Mouse (Mus musculus): ENCODE results near the gene Ccdc87. TPM values are rescaled to one million over a fixed set of nuclear protein-coding genes. Genes with fewer than 3 reads are reported as not detected.

The Ccdc87 gene
- polyA plus RNA-seq, 1 experiment from 2014 or later: 0.05 TPM

- H3K4me3 ChIP-seq (ENCODE audit: low read depth, low read length): no peak overlapping the region
- 60% methylated on average over 3 of the region's 4 CpGs for WGBS
Measured at GRCm38 (mm10) chr19:4876241-4876640, 37.1 kb downstream of the Ccdc87 start.

GRCm38 (mm10) chr19:4876755-4877154 is 37.6 kb downstream of the Ccdc87 start:
- Histone ChIP-seq H3K4me3 (ENCODE audit: low read depth, low read length) (no peak overlapping the region), H3K9me3 (ENCODE audit: low read depth, low read length) (no peaks in the 10 kb centered on the region), H3K27ac (ENCODE audit: low read depth) (no peak overlapping the region), H3K27me3 (ENCODE audit: insufficient read depth, low read length) (no peaks in the 10 kb centered on the region), H3K9ac (no peak overlapping the region), H3K36me3 (ENCODE audit: insufficient read depth) (no peaks in the 10 kb centered on the region), H3K4me2 (no peak overlapping the region), H3K4me1 (ENCODE audit: insufficient read depth) (0 out of 2 replicates have a peak, but pooled peaks cover 5% of the 10 kb centered on the region)
- no peak for DNase-seq
- WGBS: 72% methylated on average over 3 of the region's 3 CpGs
- ATAC-seq (ENCODE audit: insufficient read depth): no peak
- no peak for TF ChIP-seq CTCF (IDR thresholded peaks at IDR 0.05; ENCODE audit: low read depth)

More at GRCm38 (mm10) chr19:4876241-4876640, 37.1 kb downstream of the Ccdc87 start:
- no peaks in the 10 kb centered on the region for H3K9me3 ChIP-seq (ENCODE audit: low read depth, low read length)
- ATAC-seq (ENCODE audit: insufficient read depth) (no peak), DNase-seq (no peak)
- 0 out of 2 replicates have a peak, but pooled peaks cover 5% of the 10 kb centered on the region for H3K4me1 ChIP-seq (ENCODE audit: insufficient read depth)
- H3K4me2 ChIP-seq: no peak overlapping the region
- no peaks in the 10 kb centered on the region for H3K36me3 ChIP-seq (ENCODE audit: insufficient read depth)
- H3K27me3 ChIP-seq (ENCODE audit: insufficient read depth, low read length): no peaks in the 10 kb centered on the region
- no peak for TF ChIP-seq CTCF (IDR thresholded peaks at IDR 0.05; ENCODE audit: low read depth)
- H3K9ac ChIP-seq: no peak overlapping the region
- H3K27ac ChIP-seq (ENCODE audit: low read depth): no peak overlapping the region

GRCm38 (mm10) chr19:4877785-4878184 is 38.6 kb downstream of the Ccdc87 start, which contains the start of gene Actn3:
Gene Actn3, minus strand, starts transcription at chr19:4877909.
- Histone ChIP-seq H3K4me2 (peak within 1 kb of the TSS; percentile 91), H3K36me3 (ENCODE audit: insufficient read depth) (no peaks in the 10 kb centered on the region), H3K9me3 (ENCODE audit: low read depth, low read length) (no peaks in the 10 kb centered on the region), H3K4me1 (ENCODE audit: insufficient read depth) (0 out of 2 replicates have a peak, but pooled peaks cover 5% of the 10 kb centered on the region), H3K9ac (peak within 1 kb of the TSS; percentile 80), H3K27me3 (ENCODE audit: insufficient read depth, low read length) (no peaks in the 10 kb centered on the region), H3K27ac (ENCODE audit: low read depth) (peak within 1 kb of the TSS; percentile 67), H3K4me3 (ENCODE audit: low read depth, low read length) (peak within 1 kb of the TSS; percentile 90)
- WGBS: 2% methylated on average over 17 of the region's 17 CpGs
- peak; percentile 59 for DNase-seq
- ATAC-seq (ENCODE audit: insufficient read depth): peak; percentile 54
- no peak for TF ChIP-seq CTCF (IDR thresholded peaks at IDR 0.05; ENCODE audit: low read depth)

GRCm38 (mm10) chr19:4878405-4879323 is 39.5 kb downstream of the Ccdc87 start, which contains the start of gene Zdhhc24:
Gene Zdhhc24, plus strand, starts transcription at chr19:4878668.
- Histone ChIP-seq H3K9ac (peak within 1 kb of the TSS; percentile 80), H3K4me3 (ENCODE audit: low read depth, low read length) (peak within 1 kb of the TSS; percentile 90), H3K4me2 (peak within 1 kb of the TSS; percentile 91), H3K4me1 (ENCODE audit: insufficient read depth) (0 out of 2 replicates have a peak, but pooled peaks cover 5% of the 10 kb centered on the region), H3K27ac (ENCODE audit: low read depth) (peak within 1 kb of the TSS; percentile 67), H3K27me3 (ENCODE audit: insufficient read depth, low read length) (no peaks in the 10 kb centered on the region), H3K36me3 (ENCODE audit: insufficient read depth) (0 out of 2 replicates have a peak, but pooled peaks cover 6% of the 10 kb centered on the region), H3K9me3 (ENCODE audit: low read depth, low read length) (no peaks in the 10 kb centered on the region)
- TF ChIP-seq CTCF (IDR thresholded peaks at IDR 0.05; ENCODE audit: low read depth): no peak
- DNase-seq (peak; percentile 98), ATAC-seq (ENCODE audit: insufficient read depth) (peak; percentile 98)
- WGBS: under 1% methylated on average over 52 of the region's 52 CpGs

- H3K4me3 ChIP-seq (ENCODE audit: low read depth, low read length): peak overlapping the region; percentile 90
- WGBS: 55% methylated on average over 10 of the region's 10 CpGs
- 0 out of 2 replicates have a peak, but pooled peaks cover 6% of the 10 kb centered on the region for H3K36me3 ChIP-seq (ENCODE audit: insufficient read depth)
- peak overlapping the region; percentile 91 for H3K4me2 ChIP-seq
- ATAC-seq (ENCODE audit: insufficient read depth) (no peak), DNase-seq (no peak)
- H3K9me3 ChIP-seq (ENCODE audit: low read depth, low read length): no peaks in the 10 kb centered on the region
- H3K27me3 ChIP-seq (ENCODE audit: insufficient read depth, low read length): no peaks in the 10 kb centered on the region
- no peak for TF ChIP-seq CTCF (IDR thresholded peaks at IDR 0.05; ENCODE audit: low read depth)
- H3K4me1 ChIP-seq (ENCODE audit: insufficient read depth): 0 out of 2 replicates have a peak, but pooled peaks cover 5% of the 10 kb centered on the region
- H3K27ac ChIP-seq (ENCODE audit: low read depth): no peak overlapping the region
- H3K9ac ChIP-seq: peak overlapping the region; percentile 80
Measured at GRCm38 (mm10) chr19:4879324-4879703, 40.1 kb downstream of the Ccdc87 start.

GRCm38 (mm10) chr19:4883961-4884360 is 44.8 kb downstream of the Ccdc87 start:
- WGBS: 75% methylated on average over 4 of the region's 4 CpGs
- no peak overlapping the region for H3K9ac ChIP-seq
- TF ChIP-seq CTCF (IDR thresholded peaks at IDR 0.05; ENCODE audit: low read depth): no peak
- no peaks in the 10 kb centered on the region for H3K9me3 ChIP-seq (ENCODE audit: low read depth, low read length)
- no peak for ATAC-seq (ENCODE audit: insufficient read depth)
- H3K4me2 ChIP-seq: no peak overlapping the region
- H3K36me3 ChIP-seq (ENCODE audit: insufficient read depth): 0 out of 2 replicates have a peak, but pooled peaks cover 6% of the 10 kb centered on the region
- H3K4me3 ChIP-seq (ENCODE audit: low read depth, low read length): no peak overlapping the region
- no peak for DNase-seq
- H3K27ac ChIP-seq (ENCODE audit: low read depth): no peak overlapping the region
- H3K27me3 ChIP-seq (ENCODE audit: insufficient read depth, low read length): no peaks in the 10 kb centered on the region
- H3K4me1 ChIP-seq (ENCODE audit: insufficient read depth): 0 out of 2 replicates have a peak, but pooled peaks cover 3% of the 10 kb centered on the region

- 80% methylated on average over 10 of the region's 10 CpGs for WGBS
- DNase-seq: no peak
Measured at GRCm38 (mm10) chr19:4889791-4890190, 50.6 kb downstream of the Ccdc87 start.

More at GRCm38 (mm10) chr19:4889791-4890190, 50.6 kb downstream of the Ccdc87 start:
- H3K36me3 ChIP-seq (ENCODE audit: insufficient read depth): peaks cover 4% of the 10 kb centered on the region; the same call in 1 of the 2 replicates
- no peaks in the 10 kb centered on the region for H3K27me3 ChIP-seq (ENCODE audit: insufficient read depth, low read length)
- H3K9me3 ChIP-seq (ENCODE audit: low read depth, low read length): no peaks in the 10 kb centered on the region
- ATAC-seq (ENCODE audit: insufficient read depth): no peak
- no peaks in the 10 kb centered on the region for H3K4me1 ChIP-seq (ENCODE audit: insufficient read depth)
- H3K27ac ChIP-seq (ENCODE audit: low read depth): no peak overlapping the region
- no peak for TF ChIP-seq CTCF (IDR thresholded peaks at IDR 0.05; ENCODE audit: low read depth)
- no peak overlapping the region for H3K9ac ChIP-seq
- H3K4me2 ChIP-seq: no peak overlapping the region
- no peak overlapping the region for H3K4me3 ChIP-seq (ENCODE audit: low read depth, low read length)
